Mouse (Mus musculus): ENCODE measurements around the gene Pex14.

The Pex14 gene

DNA sequence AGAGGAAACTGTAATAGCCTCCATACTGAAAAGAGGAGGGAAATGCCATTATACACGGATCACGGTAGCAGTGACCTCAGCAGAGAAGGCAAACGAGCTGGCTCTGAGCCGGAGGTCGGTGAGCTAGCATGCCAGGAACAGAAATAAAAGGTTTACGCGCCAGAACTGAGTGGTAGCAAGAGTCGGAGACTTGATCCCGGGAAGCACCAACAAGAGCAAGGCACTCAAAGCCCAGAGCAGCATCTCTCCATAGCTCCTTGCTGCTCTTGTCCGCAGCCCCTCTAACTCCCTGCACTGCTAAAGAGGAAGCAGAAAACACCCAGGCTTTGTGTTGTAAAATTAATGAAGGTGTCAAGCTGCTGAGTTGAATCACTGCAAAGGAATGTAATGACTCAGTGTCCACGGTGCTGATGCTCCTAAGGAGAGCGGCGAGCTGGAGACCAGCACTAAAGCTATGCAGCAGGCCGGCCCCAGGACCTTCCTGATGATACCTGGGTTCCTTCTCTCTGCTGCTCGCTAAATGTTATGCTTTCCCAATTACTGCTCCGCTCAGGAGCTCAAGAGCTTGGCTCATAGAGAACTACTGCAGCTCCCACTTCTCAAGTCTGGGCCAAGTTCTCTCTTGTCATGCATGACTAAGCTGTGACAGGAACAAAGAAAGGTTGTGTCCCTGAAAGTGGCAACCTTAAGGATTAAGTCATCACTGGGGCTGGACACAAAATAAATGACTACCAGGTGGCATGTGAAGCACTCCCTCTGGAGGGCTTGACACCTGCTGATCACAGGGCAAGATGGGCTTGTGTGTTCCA is 50.1 kb downstream of the Pex14 start:
- DNase-seq = peak; percentile 66

- DNase-seq = no peak
These were observed 50.9 kb downstream of the Pex14 start for GRCm38 (mm10) chr4:149048625-149049228.

DNA sequence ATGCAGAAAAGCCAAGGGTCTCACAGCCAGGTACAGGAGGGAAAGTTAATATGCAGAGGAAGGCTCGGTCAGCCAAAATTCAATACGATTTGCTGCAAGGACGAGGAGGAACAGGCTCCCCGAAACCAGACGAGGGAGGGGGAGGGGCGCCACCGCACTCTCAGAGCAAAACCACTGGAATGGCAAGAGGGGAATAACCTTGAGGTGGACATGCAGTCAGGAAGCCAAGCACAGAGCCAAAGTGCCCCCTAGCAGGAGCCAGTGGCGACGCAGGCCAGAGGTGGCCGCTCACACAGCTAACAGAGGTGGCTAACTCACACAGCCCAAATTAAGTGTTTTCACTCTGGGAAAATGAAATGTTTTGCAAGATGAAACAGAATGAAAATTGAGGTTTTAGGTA is 52.3 kb downstream of the Pex14 start:
- peak; percentile 80 for DNase-seq

DNA sequence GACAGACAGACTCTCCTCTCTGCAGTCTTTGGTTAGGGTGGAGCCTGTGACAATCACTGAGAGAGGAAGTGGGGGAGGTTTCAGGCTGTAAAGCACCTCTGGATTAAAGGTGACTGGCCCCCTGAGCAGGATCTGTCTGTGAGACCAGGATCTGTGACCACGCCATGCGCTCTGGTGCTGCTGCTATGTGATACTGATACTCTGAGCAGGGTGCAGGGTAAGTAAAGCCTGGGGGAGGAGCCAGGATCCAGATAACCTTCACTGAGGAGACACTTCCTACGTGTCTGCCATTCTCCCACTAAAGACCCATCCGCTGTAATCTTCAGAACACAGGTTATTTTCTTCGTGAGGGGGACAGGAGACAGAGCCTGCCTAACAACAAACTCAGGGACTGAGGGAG is 53.8 kb downstream of the Pex14 start:
- DNase-seq = no peak

DNA sequence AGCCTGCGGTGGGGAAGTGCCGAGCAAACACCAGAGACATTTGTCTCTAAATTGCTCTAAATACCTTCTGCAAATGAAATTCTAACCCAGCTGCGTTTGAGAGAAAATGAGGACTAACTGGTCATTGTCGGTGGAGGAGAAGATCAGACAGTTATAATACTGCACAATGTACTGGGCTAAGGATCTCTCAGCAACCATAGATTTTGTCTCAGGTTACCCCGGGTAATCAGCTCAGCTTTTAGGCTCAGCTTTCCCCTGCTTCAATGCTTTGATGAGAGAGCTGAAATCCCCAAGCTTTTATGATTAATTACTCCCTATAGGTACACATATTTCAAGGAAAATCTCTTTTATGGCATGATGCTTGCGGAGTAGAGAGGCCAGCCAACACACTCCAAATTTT is 59.4 kb downstream of the Pex14 start:
- DNase-seq = no peak

DNA sequence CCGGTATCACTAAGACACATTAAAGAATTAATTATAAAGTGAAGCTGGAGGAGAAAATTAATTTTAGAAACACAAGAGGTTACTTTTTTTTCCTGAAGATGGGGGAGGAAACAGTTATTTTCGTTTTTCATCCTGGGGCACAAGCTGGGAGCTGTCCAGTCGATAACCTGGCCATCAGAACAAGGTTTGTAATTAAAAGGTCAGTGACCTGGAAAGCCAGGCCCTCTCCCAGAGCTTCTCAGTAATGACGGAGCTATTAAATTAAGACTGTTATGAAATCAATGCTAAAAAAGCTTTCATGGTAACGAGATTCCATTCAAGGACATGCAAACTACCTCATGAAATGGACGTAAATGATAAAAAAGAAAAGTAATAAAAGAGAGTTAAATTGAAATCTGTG is 62.0 kb downstream of the Pex14 start:
- DNase-seq = no peak

GRCm38 (mm10) chr4:149036592-149036991 is 63.1 kb downstream of the Pex14 start:
- no peak for DNase-seq

DNA sequence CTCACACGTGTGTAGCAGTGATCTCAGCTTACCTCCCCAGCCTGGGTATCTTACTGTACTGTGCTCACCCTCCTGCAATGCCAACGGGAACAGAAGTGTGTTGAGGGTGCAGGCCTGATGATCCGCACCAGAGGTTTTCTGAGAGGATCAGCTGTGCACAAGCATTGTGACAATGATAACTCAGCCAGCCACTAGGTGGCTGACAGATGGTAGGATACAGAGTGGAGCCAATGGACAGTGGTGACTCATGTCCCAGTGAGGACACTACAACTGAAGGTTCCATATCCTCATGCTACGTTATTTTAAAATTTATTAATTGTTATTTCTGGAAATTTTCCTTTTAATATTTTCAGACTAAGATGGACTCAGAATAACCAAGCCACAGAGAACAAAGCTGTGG is 68.2 kb downstream of the Pex14 start:
- DNase-seq = no peak

- no peak for DNase-seq
These were observed 72.1 kb downstream of the Pex14 start for GRCm38 (mm10) chr4:149027571-149027970.

DNA sequence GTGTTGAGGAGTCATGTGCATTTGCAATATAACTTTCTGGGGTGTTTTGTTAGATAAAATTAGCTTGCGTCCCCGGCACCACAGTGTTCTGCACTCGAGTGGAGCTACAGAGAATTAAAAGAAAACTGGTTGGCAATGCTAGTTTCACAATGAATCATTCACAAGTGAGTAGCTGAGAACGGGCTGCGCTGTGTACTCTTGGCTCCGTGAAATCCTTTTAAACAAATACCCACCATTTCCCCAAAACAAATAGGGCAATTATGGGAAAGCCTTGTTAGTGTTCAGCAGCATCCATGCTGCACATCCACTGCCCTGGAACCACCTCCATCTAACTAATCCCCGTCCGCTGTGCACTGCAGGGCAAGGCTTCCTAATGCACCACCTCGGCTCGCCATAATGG is 74.4 kb downstream of the Pex14 start:
- no peak for DNase-seq

GRCm38 (mm10) chr4:149021021-149021420 is 78.7 kb downstream of the Pex14 start:
- DNase-seq = no peak

- no peak for DNase-seq
These were observed 80.2 kb downstream of the Pex14 start for GRCm38 (mm10) chr4:149019456-149019855.

- DNase-seq = no peak
These were observed 92.9 kb downstream of the Pex14 start for GRCm38 (mm10) chr4:149006756-149007155.

DNA sequence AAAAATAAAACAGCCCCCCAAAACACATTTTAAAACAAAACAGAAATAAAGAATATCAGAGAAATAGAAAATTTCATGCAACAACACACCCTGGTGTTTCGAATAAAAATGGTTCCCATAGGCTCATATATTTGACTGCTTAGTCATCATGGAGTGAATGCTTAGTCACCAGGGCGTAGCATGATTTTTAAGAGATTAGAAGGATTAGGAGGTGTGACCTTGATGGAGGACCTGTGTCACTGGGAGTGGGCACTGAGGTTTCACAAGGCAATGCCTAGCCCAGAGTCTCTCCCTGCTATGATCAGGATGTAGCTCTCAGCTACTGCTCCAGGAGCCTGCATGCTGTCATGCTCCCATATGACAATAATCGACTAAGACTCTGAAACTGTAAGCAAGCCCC is 93.6 kb downstream of the Pex14 start:
- DNase-seq = no peak

DNA sequence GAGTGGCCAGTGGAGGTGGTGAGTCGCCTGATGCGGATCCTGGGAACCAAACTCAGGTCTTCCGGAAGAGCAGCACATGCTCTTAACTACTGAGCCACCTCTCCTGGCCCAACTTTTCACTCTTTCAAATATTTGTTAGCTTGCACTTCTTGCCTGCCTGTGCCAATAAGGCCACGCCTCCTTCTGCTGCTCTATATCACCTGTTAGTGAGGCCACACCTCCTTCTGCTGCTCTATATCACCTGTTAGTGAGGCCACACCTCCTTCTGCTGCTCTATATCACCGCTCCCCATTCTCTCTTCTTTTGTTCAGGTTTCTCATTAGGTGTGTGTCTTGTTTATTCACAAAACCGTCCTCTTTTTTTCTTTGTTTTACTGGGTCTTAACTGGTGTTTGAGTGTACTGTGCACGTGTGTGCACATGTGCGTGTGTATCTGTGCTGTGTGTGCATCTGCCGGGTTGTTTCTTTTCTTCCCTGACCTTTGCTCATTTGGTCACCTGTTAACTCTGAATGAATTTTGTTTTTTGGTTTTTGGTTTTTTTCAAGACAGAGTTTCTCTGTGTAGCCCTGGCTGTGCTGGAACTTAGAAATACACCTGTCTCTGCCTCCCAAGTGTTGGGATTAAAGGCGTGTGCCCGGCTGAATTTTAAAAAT is 97.1 kb downstream of the Pex14 start:
- DNase-seq = no peak

GRCm38 (mm10) chr4:149001515-149001914 is 98.2 kb downstream of the Pex14 start:
- no peak for DNase-seq

DNA sequence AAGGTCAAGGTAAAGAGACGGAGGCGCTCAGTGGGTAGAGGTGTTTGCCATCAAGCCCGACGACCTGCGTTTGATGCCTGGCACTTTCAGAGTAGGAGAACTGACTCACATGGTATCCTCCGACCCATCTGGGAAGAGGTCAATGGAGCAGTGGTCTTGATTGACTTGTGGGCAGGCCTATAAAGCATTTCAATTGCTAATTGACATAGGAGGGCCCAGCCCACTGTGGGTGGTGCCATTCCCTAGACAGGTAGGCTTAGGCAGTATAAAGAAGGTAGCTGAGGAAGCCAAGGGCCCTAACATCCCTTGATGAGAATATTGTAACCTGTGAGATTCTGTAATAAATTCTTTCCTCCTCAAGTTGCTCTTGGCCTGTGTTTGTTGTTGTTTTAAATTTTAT is 98.9 kb downstream of the Pex14 start:
- DNase-seq = no peak

DNA sequence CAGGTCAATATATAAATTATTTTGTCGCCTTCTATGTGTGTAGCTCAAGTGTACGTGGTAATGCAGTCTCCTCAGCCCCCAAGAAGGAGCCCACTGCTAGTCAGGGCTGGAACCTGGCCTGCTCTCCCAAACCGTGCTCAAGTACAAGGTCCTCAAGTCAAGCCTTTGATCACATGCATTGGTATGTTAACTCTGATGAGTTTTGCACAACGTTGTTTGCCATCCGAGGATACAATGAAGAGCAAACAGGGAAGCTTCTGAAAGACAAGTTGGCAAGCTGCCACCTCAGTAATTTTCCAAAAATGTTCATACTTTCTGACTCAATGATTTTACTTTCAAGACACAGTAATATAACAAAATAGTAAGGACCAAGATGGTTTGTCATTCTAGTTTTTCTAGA is 105.7 kb downstream of the Pex14 start:
- DNase-seq = no peak

- no peak for DNase-seq
These were observed 109.6 kb downstream of the Pex14 start for GRCm38 (mm10) chr4:148990038-148990437.

DNA sequence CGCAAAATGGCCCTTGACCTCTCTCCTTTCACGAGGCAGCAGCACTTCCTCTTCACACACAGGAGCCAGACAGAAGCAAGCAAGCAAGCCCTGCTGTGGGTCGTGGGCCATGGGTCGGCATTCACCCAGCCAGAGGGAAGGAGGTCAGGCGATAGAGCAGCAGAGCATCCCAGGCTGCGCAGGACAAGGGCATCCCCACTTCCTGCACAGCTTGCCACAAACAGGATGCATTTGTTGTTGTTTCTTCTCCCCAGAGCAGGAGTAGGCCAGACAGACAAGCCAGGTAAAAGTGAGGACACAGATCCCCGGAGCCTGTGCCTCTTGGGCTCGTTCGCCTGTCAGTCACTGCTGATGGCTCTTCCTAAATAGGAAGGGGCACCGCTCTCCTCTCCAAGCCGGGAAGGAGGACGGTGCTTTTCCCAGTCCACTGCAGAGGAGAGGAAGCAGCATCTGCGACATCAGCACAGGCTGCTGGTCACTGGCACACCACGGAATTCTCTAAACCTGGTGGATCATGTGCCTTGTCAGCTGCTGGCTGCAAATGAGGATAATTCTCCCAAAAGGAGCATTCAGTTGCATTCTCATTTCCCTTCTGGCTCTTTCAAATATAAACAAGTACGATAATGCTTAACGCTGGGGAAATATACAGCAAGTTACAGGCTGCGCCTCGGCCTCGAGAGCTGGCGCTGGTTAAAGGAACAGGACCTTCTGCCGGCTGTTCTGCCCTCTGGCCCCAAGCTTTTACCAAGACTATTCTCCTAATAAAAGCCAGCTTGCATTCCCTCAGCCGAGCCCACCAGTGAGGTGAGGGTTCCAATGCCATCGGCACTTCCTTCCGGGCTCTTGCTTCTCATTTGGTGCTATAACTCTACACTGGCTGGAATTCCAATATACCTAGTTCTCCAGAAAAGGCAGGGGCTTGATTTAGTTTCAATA is 113.9 kb downstream of the Pex14 start:
- no peak for DNase-seq

DNA sequence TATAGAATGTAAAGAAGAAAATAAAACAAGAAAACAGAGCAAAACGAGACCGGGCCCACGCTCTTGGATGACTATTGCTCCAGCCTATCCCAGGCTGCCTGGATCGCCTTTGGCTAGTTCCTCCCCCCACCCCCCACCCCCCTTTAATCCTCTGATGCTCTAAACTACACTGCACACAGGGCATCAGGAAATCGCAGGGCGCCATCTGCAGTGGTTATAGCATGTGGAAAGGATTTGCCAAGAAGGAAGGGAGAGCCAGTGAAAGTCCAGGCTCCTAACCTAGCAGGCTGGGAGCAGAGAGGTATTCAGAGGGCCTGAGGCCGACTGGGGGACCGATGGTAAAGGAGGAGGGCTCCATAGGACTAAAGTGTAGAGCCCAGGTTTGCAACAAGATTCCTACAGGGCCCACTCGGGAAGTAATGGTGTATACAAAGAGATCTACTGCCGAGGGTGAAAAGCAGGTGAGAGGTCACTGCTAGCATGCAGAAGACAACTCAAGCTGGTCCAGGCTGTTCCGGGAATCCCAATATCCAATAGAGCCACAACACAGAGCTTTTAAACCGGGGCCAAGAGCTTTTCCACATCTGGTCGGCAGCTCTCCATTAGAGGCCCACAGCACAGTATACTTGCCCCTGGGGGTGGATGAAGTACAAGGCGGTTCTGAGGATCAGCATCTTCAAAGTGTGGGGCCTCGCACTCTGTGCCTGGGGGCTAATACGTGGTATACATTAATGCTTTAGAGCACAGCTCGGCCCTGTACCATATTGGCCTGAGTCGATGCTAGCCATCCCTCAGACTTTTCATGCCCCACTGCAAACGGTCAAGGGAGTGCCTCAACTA is 114.8 kb downstream of the Pex14 start:
- DNase-seq = no peak

GRCm38 (mm10) chr4:148982274-148982673 is 117.4 kb downstream of the Pex14 start:
- DNase-seq = no peak

Measured in kidney, adult 11 months (tissue).